Mouse (Mus musculus) neural tube, embryonic 11.5 days (tissue): Measurements from ENCODE around the gene Olfr1121. TPM values are rescaled to one million over a fixed set of nuclear protein-coding genes. Genes with fewer than 3 reads are reported as not detected.
"Not testable (repeated sequence)": the region's sequence is repeated elsewhere in the genome, so short reads cannot be mapped to it uniquely, and the experiment has no call there.

Experiments
- ATAC-seq: fragments of 200-750 bp; cut with Nextera tagmentation; 2 replicates; pipeline ENCODE4 v1.8.0; 2017; ENCODE audit warnings: moderate number of reproducible peaks, mild to moderate bottlenecking, moderate TSS enrichment, moderate library complexity; ENCODE audit not compliant: insufficient read depth, low FRiP score, low TSS enrichment
- DNase-seq: peaks from one replicate; pipeline ENCODE4 v3.0.0-alpha.2; 2015; ENCODE audit warnings: low spot score
- H3K27ac ChIP-seq: fragments of 300-500 bp; sonication (generic); 2 replicates; pipeline ENCODE4 v1.5.1; 2014; ENCODE audit warnings: low read depth, mild to moderate bottlenecking, low read length
- H3K27me3 ChIP-seq: fragments of 300-500 bp; sonication (generic); 2 replicates; pipeline ENCODE4 v1.6.1; 2014; ENCODE audit warnings: mild to moderate bottlenecking, low read length, mixed read lengths; ENCODE audit not compliant: control insufficient read depth, insufficient read depth
- H3K36me3 ChIP-seq: fragments of 300-500 bp; sonication (generic); 2 replicates; pipeline ENCODE4 v1.6.1; 2014; ENCODE audit warnings: mild to moderate bottlenecking, low read length, moderate library complexity, mixed read lengths; ENCODE audit not compliant: control insufficient read depth, insufficient read depth
- H3K4me1 ChIP-seq: fragments of 300-500 bp; sonication (generic); 2 replicates; pipeline ENCODE4 v1.6.1; 2014; ENCODE audit warnings: low read length, mixed read lengths; ENCODE audit not compliant: control insufficient read depth, insufficient read depth
- H3K4me2 ChIP-seq: fragments of 300-500 bp; sonication (generic); 2 replicates; pipeline ENCODE4 v1.6.1; 2014; ENCODE audit warnings: low read depth, mild to moderate bottlenecking, moderate library complexity
- H3K4me3 ChIP-seq: fragments of 300-500 bp; sonication (generic); 2 replicates; pipeline ENCODE4 v1.5.1; 2014; ENCODE audit warnings: low read depth, low read length
- H3K9ac ChIP-seq: fragments of 300-500 bp; sonication (generic); 2 replicates; pipeline ENCODE4 v1.6.1; 2014; ENCODE audit warnings: mild to moderate bottlenecking, low read length
- H3K9me3 ChIP-seq: fragments of 300-500 bp; sonication (generic); 2 replicates; pipeline ENCODE4 v1.6.1; 2016; ENCODE audit warnings: low read length; ENCODE audit not compliant: control insufficient read depth
- WGBS: fragments of 180-500 bp; shearing (Covaris S2); extraction: QIAGEN DNeasy Blood & Tissue Kit; methylation state at CpG from one replicate; pipeline ENCODE4 v1.1.7; 2014; 5-methylcytosine and 5-hydroxymethylcytosine counted together
- polyA plus RNA-seq: library from polyadenylated mRNA; unstranded; fragments of >200 nt; fragmentation: Nextera tagmentation; extraction: Ambion mirVana; gene quantifications from 2 replicates; pipeline ENCODE4 v1.2.1, GENCODE M21; 2014

The Olfr1121 gene
- polyA plus RNA-seq = not detected in 2 replicates

- Histone ChIP-seq H3K4me3 (no peak within 1 kb of the TSS), H3K27ac (no peak within 1 kb of the TSS), H3K27me3 (no peaks in the 10 kb centered on the region), H3K9ac (no peak within 1 kb of the TSS), H3K9me3 (no peaks in the 10 kb centered on the region), H3K36me3 (no peaks in the 10 kb centered on the region), H3K4me1 (no peaks in the 10 kb centered on the region), H3K4me2 (no peak within 1 kb of the TSS)
- no peak for DNase-seq
- ATAC-seq = no peak
- WGBS = 49% methylated on average over 1 of the region's 1 CpGs
Measured at GRCm38 (mm10) chr2:87369595-87369994, at the start of gene Olfr1121. Gene Olfr1121, plus strand, starts transcription at chr2:87369895.

GRCm38 (mm10) chr2:87354515-87354914, 15.2 kb upstream of the Olfr1121 start, which contains the start of gene Olfr1120:
Gene Olfr1120, plus strand, starts transcription at chr2:87354815.
- Histone ChIP-seq H3K36me3 (no peaks in the 10 kb centered on the region), H3K27me3 (no peaks in the 10 kb centered on the region), H3K9ac (no peak within 1 kb of the TSS), H3K4me2 (no peak within 1 kb of the TSS), H3K4me3 (no peak within 1 kb of the TSS), H3K4me1 (no peaks in the 10 kb centered on the region), H3K27ac (no peak within 1 kb of the TSS), H3K9me3 (no peaks in the 10 kb centered on the region)
- DNase-seq (no peak), ATAC-seq (no peak)
- WGBS = 67% methylated on average over 2 of the region's 2 CpGs

- H3K9ac ChIP-seq, DNase-seq, H3K27ac ChIP-seq, H3K4me1 ChIP-seq, ATAC-seq, H3K36me3 ChIP-seq, H3K4me3 ChIP-seq, H3K4me2 ChIP-seq, H3K27me3 ChIP-seq, H3K9me3 ChIP-seq: not testable (repeated sequence)
- WGBS = 91% methylated on average over 2 of the region's 2 CpGs
Measured at GRCm38 (mm10) chr2:87360121-87360520, 9.6 kb upstream of the Olfr1121 start.

GRCm38 (mm10) chr2:87371726-87372125, 2.0 kb downstream of the Olfr1121 start:
- no peaks in the 10 kb centered on the region for H3K36me3 ChIP-seq
- H3K4me2 ChIP-seq = no peak overlapping the region
- no peaks in the 10 kb centered on the region for H3K27me3 ChIP-seq
- H3K9me3 ChIP-seq = no peaks in the 10 kb centered on the region
- no peak overlapping the region for H3K9ac ChIP-seq
- H3K27ac ChIP-seq = no peak overlapping the region
- H3K4me1 ChIP-seq = no peaks in the 10 kb centered on the region
- H3K4me3 ChIP-seq = no peak overlapping the region
- DNase-seq (no peak), ATAC-seq (no peak)
- 90% methylated on average over 4 of the region's 4 CpGs for WGBS

- Histone ChIP-seq H3K9ac (no peak overlapping the region), H3K4me1 (no peaks in the 10 kb centered on the region), H3K36me3 (no peaks in the 10 kb centered on the region), H3K4me2 (no peak overlapping the region), H3K9me3 (no peaks in the 10 kb centered on the region), H3K27ac (no peak overlapping the region), H3K4me3 (no peak overlapping the region), H3K27me3 (no peaks in the 10 kb centered on the region)
- no peak for ATAC-seq
- DNase-seq = no peak
- WGBS = 88% methylated on average over 2 of the region's 2 CpGs
Measured at GRCm38 (mm10) chr2:87383935-87384334, 14.2 kb downstream of the Olfr1121 start.

GRCm38 (mm10) chr2:87385549-87385948, 15.9 kb downstream of the Olfr1121 start, which contains the start of gene Olfr1122:
Gene Olfr1122, plus strand, starts transcription at chr2:87385849.
- no peak for ATAC-seq
- no peak for DNase-seq
- WGBS = 82% methylated on average over 2 of the region's 2 CpGs
- Histone ChIP-seq H3K27me3 (no peaks in the 10 kb centered on the region), H3K4me2 (no peak within 1 kb of the TSS), H3K36me3 (no peaks in the 10 kb centered on the region), H3K4me1 (no peaks in the 10 kb centered on the region), H3K9ac (no peak within 1 kb of the TSS), H3K9me3 (no peaks in the 10 kb centered on the region), H3K4me3 (no peak within 1 kb of the TSS), H3K27ac (no peak within 1 kb of the TSS)

- H3K36me3 ChIP-seq, H3K27me3 ChIP-seq, H3K9ac ChIP-seq, H3K4me2 ChIP-seq, H3K4me3 ChIP-seq, H3K9me3 ChIP-seq, H3K27ac ChIP-seq, DNase-seq, ATAC-seq, H3K4me1 ChIP-seq: not testable (repeated sequence)
- 92% methylated on average over 4 of the region's 5 CpGs for WGBS
Measured at GRCm38 (mm10) chr2:87393605-87394004, 23.9 kb downstream of the Olfr1121 start.

- ATAC-seq, H3K4me3 ChIP-seq, H3K4me1 ChIP-seq, H3K27ac ChIP-seq, H3K9ac ChIP-seq, H3K9me3 ChIP-seq, H3K4me2 ChIP-seq, H3K27me3 ChIP-seq, H3K36me3 ChIP-seq, DNase-seq: not testable (repeated sequence)
- WGBS = 92% methylated on average over 7 of the region's 7 CpGs
Measured at GRCm38 (mm10) chr2:87394686-87395085, 25.0 kb downstream of the Olfr1121 start.

GRCm38 (mm10) chr2:87416335-87416734, 46.6 kb downstream of the Olfr1121 start, which contains the start of gene Olfr1123:
Gene Olfr1123, plus strand, starts transcription at chr2:87416635.
- Histone ChIP-seq H3K27me3 (no peaks in the 10 kb centered on the region), H3K27ac (no peak within 1 kb of the TSS), H3K9ac (no peak within 1 kb of the TSS), H3K4me3 (no peak within 1 kb of the TSS), H3K4me2 (no peak within 1 kb of the TSS), H3K4me1 (no peaks in the 10 kb centered on the region), H3K9me3 (no peaks in the 10 kb centered on the region), H3K36me3 (no peaks in the 10 kb centered on the region)
- DNase-seq (no peak), ATAC-seq (no peak)
- WGBS = 93% methylated on average over 1 of the region's 1 CpGs
